Mouse (Mus musculus) monocyte, adult 5-6 weeks (primary cell): ENCODE results near the gene Ogdh. TPM values are rescaled to one million over a fixed set of nuclear protein-coding genes. Genes with fewer than 3 reads are reported as not detected.
"Not testable (repeated sequence)": the region's sequence is repeated elsewhere in the genome, so short reads cannot be mapped to it uniquely, and the experiment has no call there.

Experiments
- ATAC-seq: fragments of 153-309, 156-312 bp; replicated peaks from 2 replicates; pipeline ENCODE4 v1.8.0; 2017; ENCODE audit warnings: mild to moderate bottlenecking; ENCODE audit not compliant: low TSS enrichment, insufficient number of reproducible peaks, severe bottlenecking, poor library complexity, low FRiP score
- total RNA-seq: library from RNA; stranded (forward); fragments of 200-1000, 200-491, 200-594 nt; gene quantifications from 3 replicates; pipeline ENCODE4 v1.2.3, GENCODE M21; 2017

The Ogdh gene
- total RNA-seq, 1 experiment from 2014 or later: 81.0 TPM

GRCm38 (mm10) chr11:6346966-6347365, 55.5 kb downstream of the Ogdh start:
- no peak for ATAC-seq

GRCm38 (mm10) chr11:6348681-6349200, 57.3 kb downstream of the Ogdh start:
- ATAC-seq: no peak

GRCm38 (mm10) chr11:6349586-6349985, 58.2 kb downstream of the Ogdh start:
- ATAC-seq: no peak

DNA sequence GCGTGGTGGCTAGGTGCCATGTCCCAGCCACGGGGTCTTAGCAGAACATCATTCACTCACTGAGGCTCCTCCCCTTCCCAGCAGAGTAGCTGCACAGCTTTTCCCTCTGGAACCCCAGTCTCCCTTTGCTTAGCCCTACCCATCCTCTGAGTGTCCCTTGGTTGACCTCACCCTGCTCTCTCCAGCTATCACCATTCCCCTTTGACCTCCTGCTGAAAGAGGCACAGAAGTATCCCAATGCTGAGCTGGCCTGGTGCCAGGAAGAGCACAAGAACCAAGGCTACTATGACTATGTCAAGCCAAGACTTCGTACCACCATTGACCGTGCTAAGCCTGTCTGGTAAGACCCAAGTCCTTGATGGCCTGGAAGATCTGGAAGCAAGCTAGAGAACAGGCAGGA, 63.7 kb downstream of the Ogdh start:
- ATAC-seq: no peak

DNA sequence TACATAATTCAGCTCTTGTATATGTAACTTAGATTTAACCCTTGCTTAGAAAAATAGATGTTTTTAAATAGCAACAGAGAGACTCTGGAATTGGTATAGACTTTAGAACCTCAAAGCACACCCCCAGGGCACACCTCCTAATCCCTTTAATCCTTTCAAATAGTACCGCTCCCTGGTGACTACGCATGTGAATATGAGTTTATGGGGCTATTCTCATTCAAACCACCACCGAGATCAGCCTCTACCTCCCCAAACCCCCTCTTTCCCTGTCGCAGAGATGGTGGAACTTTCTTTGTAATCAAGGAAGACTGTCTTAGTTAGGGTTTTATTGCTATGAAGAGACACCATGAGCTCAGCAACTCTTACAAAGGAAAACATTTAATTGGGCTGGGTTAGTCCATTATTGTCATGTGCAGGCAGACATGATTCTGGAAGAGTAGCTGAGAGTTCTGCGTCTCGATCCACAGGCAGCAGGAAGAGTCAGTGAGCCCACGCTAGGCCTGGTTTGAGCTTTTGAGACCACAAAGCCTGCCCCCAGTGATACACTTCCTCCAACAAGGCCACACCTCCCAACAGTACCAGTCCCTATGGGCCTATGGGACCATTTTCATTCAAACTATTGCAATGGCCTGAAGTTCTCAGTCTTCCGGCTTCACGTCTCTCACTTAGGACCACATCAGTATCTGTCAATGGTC, 73.3 kb downstream of the Ogdh start:
- ATAC-seq: no peak

GRCm38 (mm10) chr11:6365885-6366284, 74.5 kb downstream of the Ogdh start:
- peak; percentile 93 for ATAC-seq

DNA sequence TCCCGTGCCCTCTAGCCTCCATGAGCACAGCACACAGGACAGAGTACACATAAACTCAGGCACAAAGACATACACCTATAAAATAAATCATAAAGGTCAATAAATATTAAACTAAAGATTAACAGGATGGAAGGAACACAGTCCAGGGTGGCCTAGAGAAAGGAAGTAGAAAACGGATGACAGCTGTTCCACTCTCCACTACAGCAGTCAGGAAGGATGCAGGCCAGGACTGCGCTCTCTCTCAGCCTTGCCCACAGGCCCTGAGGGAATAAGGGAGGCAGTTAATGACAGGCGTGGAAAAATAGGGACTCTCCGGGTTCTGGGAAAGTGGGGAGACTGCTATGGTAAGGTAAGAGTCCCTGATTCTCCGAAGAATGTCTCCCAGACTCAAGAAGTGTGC, 75.0 kb downstream of the Ogdh start:
- ATAC-seq: no peak

GRCm38 (mm10) chr11:6367156-6367555, 75.7 kb downstream of the Ogdh start:
- no peak for ATAC-seq

GRCm38 (mm10) chr11:6367986-6368385, 76.6 kb downstream of the Ogdh start:
- ATAC-seq: not testable (repeated sequence)

DNA sequence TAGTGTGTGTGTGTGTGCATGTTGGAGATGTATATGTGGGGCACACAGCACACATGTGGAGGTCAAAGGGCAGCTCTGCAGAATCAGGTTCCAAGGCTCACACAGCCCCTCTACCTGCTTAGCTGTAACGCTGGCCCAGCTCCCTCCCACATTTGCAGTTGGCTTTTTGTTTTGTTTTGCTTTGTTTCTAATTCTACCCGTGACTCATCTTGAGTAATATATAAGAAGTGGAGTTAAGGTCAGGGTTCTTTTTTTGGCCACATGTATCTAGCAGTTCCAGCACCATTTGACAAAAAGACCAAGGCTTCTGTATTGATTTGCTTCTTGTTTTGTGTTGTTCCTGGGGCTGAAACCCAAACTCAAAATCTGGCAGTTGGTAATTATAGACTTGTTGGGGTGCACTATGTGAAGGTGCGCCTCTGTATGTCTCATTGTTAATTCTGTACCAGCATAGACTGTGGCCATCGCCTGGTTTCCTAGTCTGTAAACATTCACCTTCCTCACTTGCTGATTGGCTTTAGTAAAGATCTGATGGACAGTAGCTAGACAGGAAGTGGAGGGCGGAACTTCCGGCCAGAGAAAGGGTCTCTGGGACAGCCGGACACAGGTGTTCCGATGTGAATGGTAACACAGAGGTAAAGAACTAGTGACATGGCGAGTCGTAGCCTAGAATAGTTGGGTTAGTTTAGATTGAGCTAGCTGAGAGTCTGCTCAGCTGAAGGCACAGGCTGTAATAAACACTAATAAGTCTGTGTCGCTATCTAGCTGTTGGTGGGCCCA, 80.1 kb downstream of the Ogdh start:
- ATAC-seq: no peak

GRCm38 (mm10) chr11:6372784-6373183, 81.4 kb downstream of the Ogdh start:
- no peak for ATAC-seq

DNA sequence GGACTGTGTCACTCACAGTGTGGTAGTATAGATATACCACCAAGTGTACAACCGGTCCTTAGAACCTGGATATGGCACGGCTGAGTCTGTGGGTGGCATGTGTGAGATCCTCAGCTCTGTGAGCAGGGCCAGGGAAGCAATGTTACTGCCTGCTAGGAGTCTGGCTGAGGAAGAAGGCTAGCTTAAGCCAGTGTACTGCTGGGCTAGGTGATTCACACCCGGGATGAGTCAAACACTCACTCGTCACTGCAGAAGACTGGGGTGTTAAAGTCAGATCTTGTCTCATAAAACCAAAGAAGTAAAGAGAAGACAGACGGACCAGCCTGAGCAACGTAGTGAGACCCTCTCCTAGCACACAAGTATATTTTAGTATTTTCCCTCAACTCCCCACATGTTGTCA, 89.5 kb downstream of the Ogdh start:
- no peak for ATAC-seq

DNA sequence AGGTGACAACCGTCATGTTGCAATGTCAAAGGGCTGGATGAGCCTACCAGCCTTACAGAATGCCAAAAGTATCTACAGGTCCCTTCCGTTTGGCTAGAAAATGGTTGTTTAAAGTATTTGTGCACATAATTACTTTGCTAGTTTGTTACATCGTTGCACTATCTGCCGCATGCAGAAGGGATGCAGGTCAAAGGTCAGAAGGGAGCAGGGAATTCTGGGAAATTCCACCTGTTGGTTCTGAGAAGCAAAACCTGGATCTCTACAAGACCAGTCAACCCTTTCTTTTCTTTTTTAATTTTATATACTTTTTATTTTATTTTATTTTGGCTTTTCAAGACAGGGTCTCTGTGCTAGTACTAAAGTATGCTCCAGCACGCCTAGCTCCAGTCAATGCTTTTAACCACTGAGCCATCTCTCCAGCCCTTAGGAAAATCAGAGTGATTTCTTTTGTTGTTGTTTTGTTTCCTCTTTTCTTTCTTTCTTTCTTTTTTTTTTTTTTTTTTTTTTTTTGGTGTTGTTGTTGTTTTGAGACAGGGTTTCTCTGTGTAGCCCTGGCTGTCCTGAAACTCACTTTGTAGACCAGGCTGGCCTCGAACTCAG, 96.8 kb downstream of the Ogdh start:
- no peak for ATAC-seq

DNA sequence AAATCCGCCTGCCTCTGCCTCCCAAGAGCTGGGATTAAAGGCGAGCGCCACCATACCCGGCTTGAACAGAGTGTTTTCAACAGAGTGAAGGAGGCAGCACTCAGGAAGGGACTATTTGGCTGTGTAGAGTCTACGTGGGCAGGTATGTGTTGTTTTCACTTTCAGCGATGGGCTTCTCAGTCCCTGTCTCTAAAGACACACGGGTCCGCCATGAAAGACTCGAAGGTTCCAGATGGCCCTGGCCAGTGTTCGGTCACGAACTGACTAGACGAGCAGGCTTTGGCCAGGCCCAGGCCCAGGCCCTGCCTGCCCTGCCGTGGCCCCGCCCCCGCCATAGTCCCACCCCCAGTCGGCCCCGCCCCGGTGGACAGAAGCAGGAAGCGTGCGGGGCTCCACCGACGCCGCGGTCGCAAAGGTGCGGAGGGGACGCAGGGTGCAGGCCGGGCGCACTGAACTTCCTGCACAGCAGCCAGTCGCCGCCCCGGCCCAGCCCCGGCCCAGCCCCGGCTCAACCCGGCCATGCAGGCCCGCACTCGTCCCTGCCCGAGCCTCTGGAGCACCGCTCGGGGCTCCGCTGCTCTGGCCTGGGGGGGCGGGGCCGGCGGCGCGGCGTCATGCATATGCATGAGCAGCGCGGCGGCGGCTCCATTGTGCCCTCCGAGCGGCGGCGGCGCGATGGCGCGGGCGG, 97.4 kb downstream of the Ogdh start, which contains the start of gene Zmiz2:
Gene Zmiz2, plus strand, starts transcription at position 349 of the 688 bp plus-strand sequence.
- ATAC-seq: peak; percentile 68

- no peak for ATAC-seq
Observed at GRCm38 (mm10) chr11:6389483-6389921, 98.1 kb downstream of the Ogdh start.

DNA sequence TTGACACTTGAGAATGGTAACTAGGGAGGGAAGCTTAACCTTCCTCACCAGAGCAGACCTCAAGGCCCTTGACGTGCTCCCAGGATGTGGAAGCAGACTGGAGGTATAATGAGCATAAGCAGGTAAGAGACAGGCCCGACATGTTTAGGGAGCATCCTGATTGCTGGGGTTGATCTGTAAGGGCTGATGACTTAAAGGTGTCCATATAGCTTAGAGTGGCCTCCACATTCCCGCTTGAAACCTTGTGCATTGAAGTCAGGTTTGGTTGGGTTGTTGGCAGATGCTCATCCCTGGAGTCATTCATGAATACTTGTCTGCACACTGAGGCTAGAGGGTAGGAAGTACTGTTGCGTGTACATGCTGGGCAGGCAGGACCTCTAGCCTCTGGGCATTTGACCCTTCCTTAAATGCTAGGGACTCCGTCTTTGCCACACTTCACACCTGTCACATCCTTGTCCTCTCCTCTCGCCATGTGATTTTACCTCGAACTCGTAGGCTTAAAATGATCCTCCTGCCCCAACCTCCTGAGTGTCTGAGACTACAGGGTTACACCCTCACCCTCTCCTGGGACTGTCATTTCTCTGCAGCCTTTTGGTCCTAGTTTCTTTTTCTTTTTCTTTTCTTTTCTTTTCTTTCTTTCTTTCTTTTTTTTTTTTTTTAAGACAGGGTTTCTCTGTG, 99.1 kb downstream of the Ogdh start:
- no peak for ATAC-seq

GRCm38 (mm10) chr11:6391516-6392276, 100.3 kb downstream of the Ogdh start:
- ATAC-seq: peak; percentile 44

GRCm38 (mm10) chr11:6392857-6393256, 101.4 kb downstream of the Ogdh start:
- no peak for ATAC-seq
